Mouse (Mus musculus) c-Kit-positive CD71-positive TER-119-positive erythroid progenitor cells, embryonic 14.5 days (primary cell): ENCODE measurements around the gene Slc22a15.
"Not testable (repeated sequence)": the region's sequence is repeated elsewhere in the genome, so short reads cannot be mapped to it uniquely, and the experiment has no call there.

Experiments
- DNase-seq: peaks from one replicate; pipeline ENCODE4 v3.0.0-alpha.2; 2013; ENCODE audit warnings: low spot score

The Slc22a15 gene

DNA sequence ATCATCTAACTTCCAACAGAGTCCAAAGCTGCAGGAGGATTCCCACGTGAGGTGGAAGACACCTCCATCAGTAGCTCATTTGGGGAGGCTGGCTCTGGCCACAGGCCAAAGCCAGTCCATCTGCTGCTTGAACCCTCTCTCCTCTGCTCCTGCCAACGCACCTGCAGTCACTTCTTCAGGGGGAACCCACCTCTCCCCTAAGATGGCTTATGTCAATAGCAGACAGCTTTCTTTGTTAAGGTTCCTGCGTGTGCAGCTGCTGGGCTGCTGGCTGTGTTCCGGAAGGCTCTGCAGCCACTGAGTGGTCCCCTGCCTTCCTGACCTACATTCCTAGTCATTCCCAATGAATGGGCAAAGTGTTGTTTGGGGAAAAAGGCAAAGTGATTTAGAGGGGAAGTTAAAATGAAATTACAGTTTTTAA is 57.2 kb downstream of the Slc22a15 start:
- no peak for DNase-seq

DNA sequence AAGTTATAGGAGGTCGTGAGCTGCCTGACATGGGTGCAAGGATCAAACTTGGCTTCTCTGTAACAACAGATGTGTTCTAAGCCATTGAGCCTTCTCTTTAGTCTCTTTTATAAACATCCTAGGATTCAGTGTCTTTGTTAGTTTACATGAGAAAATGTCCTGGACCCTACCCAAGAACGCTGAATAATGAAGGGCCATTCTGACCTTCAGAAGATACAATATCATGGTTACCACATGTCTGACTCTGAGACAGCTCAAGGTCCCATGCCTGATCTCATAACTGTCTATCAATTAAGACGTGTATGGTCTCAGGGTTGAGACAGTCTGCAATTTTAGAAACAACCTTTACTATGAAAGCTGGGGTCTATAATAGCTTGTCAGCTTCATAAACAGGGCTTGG is 62.4 kb downstream of the Slc22a15 start:
- DNase-seq = no peak

DNA sequence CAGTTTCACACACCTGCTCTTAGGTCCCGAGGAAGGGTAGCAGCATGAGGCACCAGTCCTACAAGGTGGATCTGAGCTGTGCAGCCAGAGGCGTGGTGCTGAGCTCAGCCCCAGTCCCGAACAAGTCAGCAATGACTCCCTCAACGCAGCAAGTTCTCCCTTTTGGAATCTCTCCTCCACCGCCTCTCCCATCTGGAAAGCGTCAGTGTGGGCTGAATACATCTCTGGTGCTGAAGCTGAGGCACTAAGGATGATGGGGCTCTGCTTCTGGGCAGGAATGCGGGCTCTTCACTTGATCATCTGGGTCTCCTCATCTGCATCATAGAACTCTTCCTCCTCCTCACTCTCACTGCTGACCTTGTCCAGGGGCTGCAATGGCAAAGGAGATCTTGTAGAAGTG is 64.1 kb downstream of the Slc22a15 start:
- DNase-seq = no peak

DNA sequence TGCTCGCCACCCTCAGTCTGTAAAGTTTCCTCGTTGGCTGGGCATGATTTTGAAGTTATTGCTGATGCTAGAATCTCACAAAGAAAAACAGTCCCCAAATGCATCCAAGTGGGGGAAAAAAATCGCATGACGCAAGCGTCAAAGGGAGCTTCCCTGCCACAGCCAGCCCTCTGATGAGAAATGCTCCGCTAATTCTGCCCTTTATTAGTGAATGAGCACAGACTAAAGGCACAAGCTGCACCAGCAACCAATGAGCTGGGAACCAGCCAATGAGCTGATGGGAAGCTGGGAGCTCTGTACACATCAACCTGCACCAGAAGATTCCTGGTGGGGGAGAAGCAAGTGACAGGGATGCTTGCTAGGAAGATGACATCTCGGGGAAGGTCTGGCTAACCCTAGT is 64.5 kb downstream of the Slc22a15 start:
- DNase-seq = no peak

DNA sequence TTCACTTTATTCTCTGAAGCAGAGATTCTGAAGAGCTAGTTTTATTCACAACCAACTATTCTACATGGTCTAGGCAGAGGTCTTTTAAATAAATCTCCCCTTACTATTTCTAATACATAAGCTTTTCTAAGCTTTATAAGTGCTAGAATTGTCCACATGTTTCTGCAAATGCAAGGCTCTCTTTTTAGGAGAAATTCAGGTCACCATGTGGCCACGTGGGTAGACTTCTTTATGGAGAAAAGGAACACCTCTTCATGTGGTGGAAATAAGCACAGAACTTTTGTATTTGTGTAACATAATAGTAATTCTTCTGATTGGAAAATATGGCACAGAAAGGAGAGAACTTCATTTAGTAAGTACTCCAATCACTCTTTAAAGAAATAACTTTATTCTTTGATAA is 70.2 kb downstream of the Slc22a15 start:
- no peak for DNase-seq

DNA sequence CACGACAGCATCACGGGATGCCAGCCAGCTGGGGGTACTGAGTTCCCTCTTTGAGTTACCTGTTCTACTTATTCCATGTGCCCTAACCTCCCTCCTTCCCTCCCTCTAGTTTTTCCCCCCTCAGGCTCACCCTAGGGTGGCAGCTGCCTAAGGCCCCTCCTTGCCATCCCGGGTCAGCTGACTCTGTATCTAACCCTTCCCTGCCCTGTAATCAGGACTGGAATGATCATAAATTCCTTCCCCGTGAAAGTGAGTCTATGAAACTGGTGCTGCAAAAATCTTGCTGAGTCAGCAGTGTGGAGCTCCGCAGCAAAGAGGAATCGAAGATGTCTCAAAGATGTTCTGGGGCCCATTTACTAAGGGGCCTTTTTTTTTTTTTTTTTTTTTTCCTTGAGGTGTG is 72.9 kb downstream of the Slc22a15 start:
- no peak for DNase-seq

DNA sequence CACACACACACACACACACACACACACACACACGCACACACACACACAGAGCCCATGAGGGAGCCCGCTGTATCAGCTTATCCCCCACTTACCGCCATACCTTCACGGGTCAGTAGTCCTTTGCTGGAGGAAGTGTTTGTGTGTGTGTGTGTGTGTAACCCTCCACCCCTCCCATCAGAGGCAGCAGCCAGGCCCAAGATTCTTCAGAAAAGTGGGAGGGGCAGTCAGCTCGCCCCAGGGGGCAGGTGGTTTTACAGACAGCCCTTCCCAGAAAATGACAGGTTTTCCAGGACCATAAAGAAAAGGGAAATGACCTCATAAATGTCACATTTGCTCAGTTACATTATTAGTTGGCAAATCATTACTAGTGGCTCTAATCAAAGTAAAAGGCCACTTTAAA is 75.4 kb downstream of the Slc22a15 start, which contains the start of gene Mab21l3:
Gene Mab21l3 (minus strand): TSS at position 144 of the 400 bp plus-strand sequence.
- no peak for DNase-seq

DNA sequence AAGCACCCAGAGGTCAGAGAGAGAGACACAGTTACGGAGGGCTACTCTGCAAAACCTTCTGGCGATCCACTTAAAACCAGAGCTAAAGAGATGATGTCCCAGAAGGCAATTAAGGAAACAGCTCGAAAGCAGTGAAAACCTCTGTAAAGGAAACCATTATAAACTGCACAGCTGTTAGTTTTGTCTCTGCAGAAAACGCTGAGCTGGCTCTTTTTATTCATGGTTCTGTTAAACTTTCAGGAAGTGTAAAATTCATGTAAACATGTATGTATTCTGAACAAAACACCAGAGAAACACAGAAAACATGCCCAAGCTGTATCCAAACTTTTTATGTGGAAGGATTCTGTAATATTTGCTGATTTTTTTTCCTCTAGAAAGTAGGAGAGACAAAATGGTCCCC is 78.2 kb downstream of the Slc22a15 start:
- DNase-seq = no peak

DNA sequence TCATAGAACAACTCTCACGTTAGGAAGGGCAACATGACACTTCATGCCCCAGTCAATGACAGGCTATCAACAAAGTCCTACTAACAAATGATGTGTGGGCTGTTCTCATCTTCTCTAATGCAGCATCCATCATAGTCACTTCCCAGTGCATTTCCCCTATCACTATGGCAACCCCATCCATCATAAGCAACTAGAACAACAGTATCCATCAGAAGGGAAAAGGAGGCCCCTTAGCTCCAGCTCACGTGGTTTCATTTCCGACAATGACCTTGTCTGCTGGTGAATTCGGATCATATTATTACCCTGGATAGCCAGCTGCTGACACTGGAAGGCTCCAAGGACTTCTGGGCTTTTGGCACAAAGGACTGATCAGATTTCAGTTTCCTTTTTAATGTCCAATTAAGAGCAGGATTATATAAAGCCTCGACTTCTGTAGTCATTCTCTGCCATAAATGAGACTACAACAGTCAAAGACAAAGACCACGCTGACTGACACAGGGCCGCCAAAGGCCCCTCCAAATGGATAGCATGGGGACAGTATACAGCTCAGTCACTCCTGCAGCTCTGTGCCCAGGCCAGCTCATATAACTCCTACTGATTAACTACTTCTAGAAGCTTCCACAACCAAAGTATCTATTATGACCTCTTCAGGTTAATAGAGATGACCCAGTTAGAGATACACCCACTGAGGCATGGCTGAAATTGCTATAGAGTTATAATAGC is 81.7 kb downstream of the Slc22a15 start:
- DNase-seq = no peak

DNA sequence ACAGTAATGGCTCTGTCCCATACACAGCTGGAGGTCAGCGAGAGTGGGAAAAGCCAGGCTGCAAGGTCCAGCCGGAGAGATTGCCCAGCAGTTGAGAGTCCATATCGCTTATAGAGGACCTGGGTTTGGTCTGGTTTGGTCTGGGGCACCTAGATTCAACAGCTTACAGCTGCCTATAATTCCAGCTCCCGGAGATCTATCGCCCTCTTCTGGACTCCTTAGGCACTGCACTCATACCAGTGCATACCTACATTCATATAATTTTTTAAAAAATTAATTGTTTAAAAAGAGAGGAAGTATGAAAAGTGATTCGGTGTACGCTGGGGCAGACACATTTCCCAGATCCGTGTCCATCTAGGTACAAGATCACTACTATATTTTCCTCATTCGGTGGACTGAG is 84.9 kb downstream of the Slc22a15 start:
- no peak for DNase-seq

DNA sequence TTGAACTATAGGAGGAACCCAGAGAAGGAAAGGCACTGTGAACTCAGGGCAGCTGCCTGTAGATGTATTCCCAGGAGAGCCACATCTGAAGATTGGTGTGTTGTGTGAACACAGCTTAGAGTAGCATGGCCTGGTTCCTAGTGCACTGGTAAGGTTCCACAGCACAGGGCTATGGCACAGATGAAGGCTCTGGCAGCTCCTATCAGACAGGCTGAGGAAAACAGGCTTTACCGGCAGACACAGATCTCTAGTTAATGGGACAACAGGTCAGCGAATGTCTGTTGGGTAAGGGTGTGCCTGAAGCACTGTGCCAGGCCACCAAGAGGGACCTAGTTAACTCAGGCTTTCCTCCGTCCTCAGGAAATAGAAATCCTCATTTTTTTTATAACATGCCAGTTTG is 87.3 kb downstream of the Slc22a15 start:
- DNase-seq = no peak

DNA sequence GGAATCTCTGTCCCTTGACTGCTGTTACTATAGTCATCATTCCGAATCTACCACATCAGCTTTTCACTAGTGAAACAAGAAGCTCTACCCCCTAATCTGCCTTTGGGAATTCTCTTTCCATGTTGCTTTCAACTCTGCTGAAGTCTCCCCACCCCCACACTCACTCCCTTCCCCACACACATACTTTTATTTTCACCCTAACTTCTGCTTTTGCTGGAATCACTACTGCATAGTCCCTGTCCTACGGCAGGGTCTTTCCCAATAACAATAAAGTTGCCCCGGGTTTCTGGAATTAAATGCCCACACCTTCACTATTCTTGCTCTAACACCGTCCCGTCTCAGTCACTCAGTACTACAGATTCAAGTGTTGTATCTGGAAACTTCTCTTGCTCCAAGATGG is 87.7 kb downstream of the Slc22a15 start:
- no peak for DNase-seq

DNA sequence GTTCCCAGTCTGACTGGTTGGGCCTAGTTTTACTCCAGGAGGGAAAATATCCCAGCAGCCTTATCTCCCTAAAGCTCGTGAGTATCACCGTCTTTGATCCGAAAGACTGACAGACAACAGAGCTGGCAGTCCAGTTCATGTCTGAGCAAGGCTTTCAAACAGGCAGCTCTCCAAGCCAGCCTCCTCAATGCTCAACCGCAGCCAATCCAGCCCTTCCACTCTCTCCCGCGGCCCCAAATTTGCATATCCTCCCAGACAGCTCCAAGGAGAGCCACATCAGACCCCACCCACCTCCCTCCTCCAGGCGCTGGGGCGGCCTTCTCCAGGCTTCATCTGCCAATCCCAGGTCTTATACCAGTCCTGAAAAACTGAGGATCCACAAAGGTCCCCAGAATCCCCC is 88.2 kb downstream of the Slc22a15 start:
- no peak for DNase-seq

DNA sequence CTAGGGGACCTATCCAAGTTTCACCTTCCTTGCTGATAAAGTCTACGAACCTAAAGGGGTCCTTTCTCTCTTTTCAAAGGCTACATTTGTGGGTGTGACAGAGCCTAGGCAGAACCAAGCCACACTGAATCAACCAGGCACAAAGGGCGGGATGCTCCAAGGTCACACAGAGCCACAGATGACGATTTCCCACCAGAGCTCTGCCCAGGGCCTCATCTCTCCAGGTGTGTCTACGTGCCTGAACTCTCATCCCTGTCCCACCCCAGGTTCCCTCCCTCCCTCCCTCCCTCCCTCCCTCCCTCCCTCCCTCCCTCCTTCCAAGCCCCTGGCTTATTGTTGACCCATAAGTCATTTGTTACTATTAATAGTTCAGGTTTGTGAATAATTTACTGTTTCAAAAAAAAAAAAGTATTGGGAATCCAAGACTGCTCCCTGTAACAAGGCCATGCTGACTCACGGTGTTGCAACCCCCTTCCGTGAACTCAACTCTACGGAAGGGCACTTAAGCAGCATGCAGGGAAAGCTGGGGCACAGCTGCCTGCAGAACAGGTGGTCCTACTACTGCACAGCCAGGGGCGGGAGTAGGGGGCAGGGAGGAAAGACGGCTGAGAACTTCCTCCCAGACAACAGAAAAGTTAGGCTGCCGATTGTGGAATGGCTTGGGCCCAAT is 92.9 kb downstream of the Slc22a15 start:
- no peak for DNase-seq

DNA sequence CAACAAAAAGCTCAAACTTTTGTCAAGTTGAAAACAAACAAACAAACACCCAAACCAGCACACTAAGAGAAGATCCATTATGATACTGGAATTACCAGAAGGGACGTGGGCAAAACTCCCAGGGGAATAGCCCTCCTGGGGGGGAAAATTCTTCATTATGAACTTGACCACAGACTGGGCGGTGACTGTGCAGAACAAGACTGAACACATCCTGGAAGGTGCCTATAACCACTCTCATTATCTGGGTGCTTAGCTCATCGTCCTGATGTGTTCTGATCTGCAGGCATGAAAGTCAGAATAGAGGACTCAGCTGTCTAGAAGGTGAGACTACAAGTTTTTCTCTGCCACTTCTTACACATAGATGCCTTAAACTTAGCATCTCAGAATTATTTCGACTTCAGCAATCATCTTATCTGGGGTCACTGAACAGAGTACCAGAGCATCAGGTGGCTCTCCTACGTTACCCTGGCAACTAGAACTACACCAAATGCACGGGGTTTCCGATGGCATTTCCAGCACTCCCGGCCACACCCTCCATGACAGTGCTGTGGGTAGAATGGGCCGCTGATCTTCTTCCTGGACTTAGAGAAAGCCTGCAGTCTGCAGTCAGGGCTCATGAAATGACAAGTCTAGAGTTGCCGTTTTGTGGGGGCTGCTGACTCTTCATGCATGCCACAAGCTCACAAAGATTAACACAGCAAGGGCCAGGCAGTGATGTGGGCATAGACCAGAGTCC is 94.2 kb downstream of the Slc22a15 start:
- no peak for DNase-seq

DNA sequence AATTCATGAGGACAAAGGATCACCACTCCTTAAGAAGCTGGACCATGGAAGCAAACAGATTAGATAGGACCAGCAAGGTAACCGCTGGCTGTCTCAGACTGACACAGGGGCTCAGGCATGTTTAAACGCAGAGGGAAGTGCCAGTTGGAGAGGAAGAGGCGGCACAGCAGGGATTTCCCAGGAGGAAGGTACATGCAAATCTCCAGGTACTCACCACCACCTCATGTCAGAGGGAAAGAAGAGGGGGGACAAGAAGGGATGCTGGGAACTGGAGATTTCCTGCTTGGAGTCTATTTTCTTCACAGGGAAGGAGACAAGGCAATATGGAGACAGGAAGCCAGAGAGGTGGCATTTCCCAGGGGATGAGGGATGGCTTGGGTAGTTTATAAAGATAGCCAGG is 95.7 kb downstream of the Slc22a15 start:
- no peak for DNase-seq

DNA sequence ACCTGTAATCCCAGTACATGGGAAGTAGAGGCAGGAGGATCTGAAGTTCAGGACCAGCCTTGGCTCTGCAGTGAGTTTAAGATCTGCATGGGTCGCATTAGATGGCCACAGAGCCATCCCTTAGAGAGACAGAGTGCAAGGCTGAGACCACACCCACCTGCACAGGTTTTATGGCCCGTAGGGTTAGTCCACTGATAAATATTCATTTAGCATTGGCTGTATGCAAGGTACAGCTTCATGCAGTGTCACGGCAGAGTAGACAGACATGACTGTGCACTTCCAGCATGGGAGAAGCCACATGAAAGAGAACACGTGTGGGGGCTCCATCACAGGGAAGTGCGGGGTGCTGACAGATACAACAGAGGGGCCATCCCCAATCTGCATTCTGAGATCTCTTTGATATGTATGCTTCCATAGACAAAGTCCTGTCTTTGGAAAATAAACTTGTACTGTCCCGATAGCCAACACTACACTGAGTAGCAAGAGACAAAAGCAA is 97.0 kb downstream of the Slc22a15 start:
- no peak for DNase-seq

DNA sequence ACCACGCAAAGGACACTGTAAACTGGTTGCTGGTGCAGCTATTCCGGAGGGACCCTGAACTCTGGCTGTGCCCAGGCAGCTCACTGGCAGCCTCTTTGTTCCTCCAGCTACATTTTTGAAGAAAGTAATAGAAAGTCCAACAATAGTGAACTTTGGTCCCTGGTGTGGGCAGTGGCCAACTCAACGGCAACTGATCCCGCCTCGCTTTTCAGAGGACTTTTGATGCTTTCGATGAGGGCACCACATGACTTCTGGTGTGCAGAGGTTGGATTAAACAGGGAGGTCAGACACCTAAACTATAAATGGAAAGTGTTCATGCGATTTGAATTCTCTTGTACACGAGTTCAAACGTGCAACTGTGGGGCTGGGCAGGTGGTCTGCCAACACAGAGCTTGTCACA is 99.9 kb downstream of the Slc22a15 start:
- DNase-seq = no peak

DNA sequence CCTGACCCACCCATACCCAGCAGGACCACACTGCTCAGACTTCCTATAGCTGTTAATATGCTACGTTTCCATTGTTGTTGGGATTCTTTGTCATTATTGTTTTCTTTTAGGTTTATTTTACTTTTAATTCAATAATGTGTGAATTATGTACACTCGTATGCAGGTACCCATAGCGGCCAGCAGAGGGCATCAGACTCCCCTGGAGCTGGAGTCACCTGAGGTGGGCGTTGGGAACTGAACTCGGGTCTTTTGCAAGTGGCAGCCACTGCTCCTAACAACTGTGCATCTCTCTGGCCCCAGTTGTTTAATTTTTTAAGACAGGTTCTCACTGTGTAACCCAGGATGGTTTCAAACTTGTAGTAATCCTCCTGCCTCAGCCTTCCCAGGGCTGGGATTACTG is 102.2 kb downstream of the Slc22a15 start:
- DNase-seq = no peak

DNA sequence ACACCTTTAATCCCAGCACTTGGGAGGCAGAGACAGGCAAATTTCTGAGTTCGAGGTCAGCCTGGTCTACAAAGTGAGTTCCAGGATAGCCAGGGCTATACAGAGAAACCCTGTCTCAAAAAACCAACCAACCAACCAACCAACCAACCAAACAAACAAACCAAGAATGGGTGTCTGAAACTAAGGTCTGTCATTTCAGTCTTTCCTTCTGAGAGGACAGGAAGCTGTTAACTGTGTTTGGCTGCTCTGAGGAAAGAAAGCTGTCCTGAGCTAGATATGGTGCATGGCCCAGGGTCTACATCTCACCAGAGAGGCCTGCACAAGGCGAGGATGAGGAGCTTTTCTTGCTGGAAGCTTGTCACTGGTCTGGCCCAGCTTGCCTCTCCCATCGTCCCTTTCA is 103.5 kb downstream of the Slc22a15 start:
- not testable (repeated sequence) for DNase-seq

DNA sequence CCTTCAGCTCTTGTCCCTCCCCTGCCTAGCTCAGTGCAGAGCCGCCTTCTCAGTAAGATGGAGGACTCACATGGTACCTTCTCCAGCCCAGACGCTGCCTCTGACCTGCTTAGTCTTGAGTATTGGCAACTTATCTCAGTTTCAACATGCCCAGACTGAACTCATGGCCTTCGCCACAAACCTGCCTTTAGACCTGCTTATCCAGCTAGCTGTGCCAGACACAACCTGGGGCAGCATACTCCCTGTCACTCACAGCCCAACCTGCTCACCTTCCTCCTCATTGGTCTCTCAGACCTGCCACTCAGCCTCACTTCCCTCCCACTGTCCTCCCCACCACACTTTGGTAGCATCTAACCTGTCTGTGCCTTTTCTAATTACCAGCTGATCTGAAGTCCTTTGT is 108.2 kb downstream of the Slc22a15 start:
- DNase-seq = no peak

DNA sequence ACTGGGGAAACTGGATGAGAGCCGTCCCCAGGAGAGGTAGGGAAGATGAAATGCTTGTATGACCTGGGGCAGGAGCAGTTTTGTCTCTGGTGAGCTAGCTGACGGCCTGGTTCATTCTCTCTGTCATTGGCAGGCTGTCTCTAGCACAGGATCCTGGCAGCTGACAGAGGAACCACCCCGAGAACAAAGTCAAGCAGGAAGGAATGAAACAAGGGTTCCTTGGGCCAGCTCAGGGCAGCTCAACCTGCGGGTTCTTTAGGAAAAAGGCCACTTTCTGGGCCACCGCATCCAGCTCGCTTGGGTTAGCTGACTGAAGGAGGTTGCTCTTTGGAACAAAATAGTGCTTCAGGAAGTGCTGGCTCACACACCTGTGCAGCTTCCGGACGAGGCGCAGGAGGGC is 109.5 kb downstream of the Slc22a15 start:
- no peak for DNase-seq

DNA sequence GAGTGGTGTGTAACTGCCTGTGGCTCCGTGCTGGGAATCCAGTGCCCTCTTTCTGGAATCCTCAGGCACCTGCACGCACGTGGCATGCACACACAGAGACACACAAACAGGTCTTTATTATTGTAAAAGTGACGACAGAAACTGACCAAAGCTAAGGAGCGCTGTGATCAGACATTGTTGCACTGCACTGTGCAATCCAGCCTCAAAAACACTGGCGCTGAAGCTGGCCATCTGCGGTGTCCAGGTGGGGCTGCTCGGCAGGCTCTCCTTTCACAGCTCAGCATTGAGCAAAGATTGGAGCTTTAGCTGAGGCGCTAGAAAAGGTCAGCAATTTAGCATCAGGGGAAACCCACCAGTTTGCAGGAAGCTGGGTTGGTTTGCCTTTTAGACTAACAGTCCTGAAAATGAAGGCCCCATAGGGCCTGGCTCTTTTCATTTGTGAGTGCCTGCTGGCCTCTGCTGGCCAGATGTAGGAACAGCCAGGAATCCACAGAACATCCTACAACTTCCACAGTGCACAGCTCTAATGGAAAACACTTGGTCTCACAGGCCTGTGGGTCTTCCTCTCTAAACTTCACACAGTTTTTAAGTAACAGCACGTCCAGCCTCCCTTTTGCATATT is 111.8 kb downstream of the Slc22a15 start:
- peak; percentile 20 for DNase-seq
